Mouse (Mus musculus) gonadal fat pad, adult 2 months (tissue): ENCODE data around the gene Traf7. TPM values are rescaled to one million over a fixed set of nuclear protein-coding genes. Genes with fewer than 3 reads are reported as not detected.

Source experiments
- DNase-seq: peaks from one replicate; pipeline ENCODE4 v3.0.0-alpha.2; 2012; ENCODE audit warnings: low read depth
- polyA plus RNA-seq: library from polyadenylated mRNA; depleted of rRNA; stranded (reverse); fragments of >200 nt; gene quantifications from 2 replicates; pipeline ENCODE4 v1.2.3, GENCODE M21; 2012; rRNA removed

Gene Traf7
- polyA plus RNA-seq, 1 experiment: 195 TPM

GRCm38 (mm10) chr17:24477053-24477984 lies 50.4 kb downstream of the Traf7 start:
- no peak for DNase-seq

- DNase-seq: no peak
Observed at GRCm38 (mm10) chr17:24476022-24476776, 51.5 kb downstream of the Traf7 start.

- no peak for DNase-seq
Observed at GRCm38 (mm10) chr17:24475586-24475985, 52.2 kb downstream of the Traf7 start.

- no peak for DNase-seq
Observed at GRCm38 (mm10) chr17:24474557-24474956, 53.2 kb downstream of the Traf7 start.

GRCm38 (mm10) chr17:24473612-24474275 lies 54.0 kb downstream of the Traf7 start, which contains the start of gene Bricd5:
Gene Bricd5, plus strand, starts transcription at chr17:24473884.
- DNase-seq: no peak

- DNase-seq: no peak
Observed at GRCm38 (mm10) chr17:24472512-24472911, 55.2 kb downstream of the Traf7 start.

- no peak for DNase-seq
Observed at GRCm38 (mm10) chr17:24470701-24471527, 56.8 kb downstream of the Traf7 start.

GRCm38 (mm10) chr17:24469910-24470602 lies 57.7 kb downstream of the Traf7 start, which contains the start of the genes E4f1 and Pgp:
Gene E4f1, minus strand, starts transcription at chr17:24470313.
Gene Pgp, plus strand, starts transcription at chr17:24470392.
- no peak for DNase-seq

- DNase-seq: no peak
Observed at GRCm38 (mm10) chr17:24469336-24469909, 58.3 kb downstream of the Traf7 start.

- no peak for DNase-seq
Observed at GRCm38 (mm10) chr17:24468636-24469246, 59.0 kb downstream of the Traf7 start.

GRCm38 (mm10) chr17:24463374-24464133 lies 64.2 kb downstream of the Traf7 start:
- no peak for DNase-seq

GRCm38 (mm10) chr17:24462932-24463331 lies 64.8 kb downstream of the Traf7 start:
- no peak for DNase-seq

- no peak for DNase-seq
Observed at GRCm38 (mm10) chr17:24461580-24461979, 66.2 kb downstream of the Traf7 start.

Other genes starting within 250 kb of the Traf7 start
- gene Abca17, start 176.9 kb downstream of the Traf7 start, polyA plus RNA-seq: 0.06 and 0.09 TPM in 2 replicates
- gene Abca3, start 176.0 kb downstream of the Traf7 start, polyA plus RNA-seq: 78.6 and 87.5 TPM in 2 replicates
- gene Rnps1, start 113.4 kb downstream of the Traf7 start, polyA plus RNA-seq: 96.6 and 102 TPM in 2 replicates
- 119 and 137 TPM in 2 replicates for gene Eci1, start 101.3 kb downstream of the Traf7 start, polyA plus RNA-seq
- 82.9 and 106 TPM in 2 replicates for gene Dnase1l2, start 84.8 kb downstream of the Traf7 start, polyA plus RNA-seq
- gene E4f1, start 57.6 kb downstream of the Traf7 start, polyA plus RNA-seq: 89.7 and 102 TPM in 2 replicates
- 100 and 123 TPM in 2 replicates for gene Pgp, start 57.5 kb downstream of the Traf7 start, polyA plus RNA-seq
- gene Bricd5, start 54.1 kb downstream of the Traf7 start, polyA plus RNA-seq: 4.7 and 5.4 TPM in 2 replicates
- 41.4 and 44.0 TPM in 2 replicates for gene Mlst8, start 48.9 kb downstream of the Traf7 start, polyA plus RNA-seq
- gene Caskin1, start 39.3 kb downstream of the Traf7 start, polyA plus RNA-seq: 1.7 and 2.1 TPM in 2 replicates
- gene Rab26, start 6.3 kb upstream of the Traf7 start, polyA plus RNA-seq: 48.5 and 59.7 TPM in 2 replicates
- 70.0 and 75.7 TPM in 2 replicates for gene Pkd1, start 21.9 kb upstream of the Traf7 start, polyA plus RNA-seq
- 133 and 141 TPM in 2 replicates for gene Tsc2, start 104.7 kb upstream of the Traf7 start, polyA plus RNA-seq
- gene Nthl1, start 104.7 kb upstream of the Traf7 start, polyA plus RNA-seq: 15.2 and 16.4 TPM in 2 replicates
- 61.6 and 83.0 TPM in 2 replicates for gene Slc9a3r2, start 122.4 kb upstream of the Traf7 start, polyA plus RNA-seq
- gene Npw, start 130.5 kb upstream of the Traf7 start, polyA plus RNA-seq: not detected in 2 replicates
- gene Zfp598, start 141.7 kb upstream of the Traf7 start, polyA plus RNA-seq: 51.3 and 56.6 TPM in 2 replicates
- gene Syngr3, start 162.0 kb upstream of the Traf7 start, polyA plus RNA-seq: 0.18 and 0.23 TPM in 2 replicates
- 25.6 and 27.6 TPM in 2 replicates for gene Gfer, start 168.2 kb upstream of the Traf7 start, polyA plus RNA-seq
- 6.2 and 7.1 TPM in 2 replicates for gene Noxo1, start 168.3 kb upstream of the Traf7 start, polyA plus RNA-seq
- 44.4 and 61.9 TPM in 2 replicates for gene Tbl3, start 179.7 kb upstream of the Traf7 start, polyA plus RNA-seq
- 2.3 and 3.4 TPM in 2 replicates for gene Rnf151, start 190.1 kb upstream of the Traf7 start, polyA plus RNA-seq
- 2,300 and 2,553 TPM in 2 replicates for gene Rps2, start 190.2 kb upstream of the Traf7 start, polyA plus RNA-seq
- 370 and 426 TPM in 2 replicates for gene Ndufb10, start 196.5 kb upstream of the Traf7 start, polyA plus RNA-seq
- gene Rpl3l, start 199.9 kb upstream of the Traf7 start, polyA plus RNA-seq: 31.1 and 36.7 TPM in 2 replicates
- gene Msrb1, start 208.7 kb upstream of the Traf7 start, polyA plus RNA-seq: 112 and 152 TPM in 2 replicates
- gene Hs3st6, start 225.1 kb upstream of the Traf7 start, polyA plus RNA-seq: 26.1 and 35.8 TPM in 2 replicates